ENCODE assay signal across 17 mouse cellular contexts in genomic region chr4:105735116-105735515, GRCm38 (mm10). TPM values are rescaled to one million over a fixed set of nuclear protein-coding genes. Genes with fewer than 3 reads are reported as not detected.
"Had no signal": no experiment of that assay in that cellular context is flagged by ENCODE, and none has a peak within 500 bp of the region (broad histone marks: within the 10 kb centered on the region; RNA-seq: fewer than 3 reads in every experiment).

No protein-coding gene starts in this region.

RNA-seq across cellular contexts. Expression of gene Gm12728, which starts 54.6 kb away (rescaled TPM):
- total RNA-seq: heart, postnatal 10 days; heart, postnatal 14 days; heart, postnatal 25 days; heart, postnatal 36 days; heart, postnatal 4 days; hematopoietic stem cell, adult 5-6 weeks; hindbrain, postnatal 0 days; layer of hippocampus, adult 18-20 months; layer of hippocampus, adult 2 months; layer of hippocampus, adult 8-10 months; layer of hippocampus, postnatal 10 days; layer of hippocampus, postnatal 14 days; layer of hippocampus, postnatal 25 days; layer of hippocampus, postnatal 36 days; left cerebral cortex, adult 18-20 months; left cerebral cortex, adult 2 months; left cerebral cortex, adult 8-10 months had no signal
